Mouse (Mus musculus) neural tube, embryonic 13.5 days (tissue): Measurements from ENCODE around the gene Fam208a. TPM values are rescaled to one million over a fixed set of nuclear protein-coding genes. Genes with fewer than 3 reads are reported as not detected.

ENCODE experiments used
- ATAC-seq: fragments of 200-750 bp; cut with Nextera tagmentation; 2 replicates; pipeline ENCODE4 v1.8.0; 2017; ENCODE audit warnings: low read depth, mild to moderate bottlenecking, moderate TSS enrichment, moderate library complexity
- H3K27ac ChIP-seq: fragments of 300-500 bp; sonication (generic); replicated peaks from 2 replicates; pipeline ENCODE4 v1.5.1; 2015; ENCODE audit warnings: moderate library complexity, mild to moderate bottlenecking, inconsistent platforms
- H3K27me3 ChIP-seq: fragments of 300-500 bp; sonication (generic); 2 replicates; pipeline ENCODE4 v1.6.1; 2015; ENCODE audit warnings: mild to moderate bottlenecking, inconsistent platforms
- H3K36me3 ChIP-seq: fragments of 300-500 bp; sonication (generic); 2 replicates; pipeline ENCODE4 v1.6.1; 2015; ENCODE audit warnings: mild to moderate bottlenecking, inconsistent platforms
- H3K4me1 ChIP-seq: fragments of 300-500 bp; sonication (generic); replicated peaks from 2 replicates; pipeline ENCODE4 v1.6.1; 2015; ENCODE audit warnings: inconsistent platforms
- H3K4me2 ChIP-seq: fragments of 300-500 bp; sonication (generic); 2 replicates; pipeline ENCODE4 v1.6.1; 2015; ENCODE audit warnings: inconsistent platforms, mild to moderate bottlenecking, moderate library complexity
- H3K4me3 ChIP-seq: fragments of 300-500 bp; sonication (generic); 2 replicates; pipeline ENCODE4 v1.5.1; 2015; ENCODE audit warnings: mild to moderate bottlenecking, inconsistent platforms
- H3K9ac ChIP-seq: fragments of 300-500 bp; sonication (generic); 2 replicates; pipeline ENCODE4 v1.6.1; 2015; ENCODE audit warnings: moderate library complexity, mild to moderate bottlenecking, inconsistent platforms
- H3K9me3 ChIP-seq: fragments of 300-500 bp; sonication (generic); 2 replicates; pipeline ENCODE4 v1.6.1; 2016; ENCODE audit warnings: inconsistent platforms
- WGBS: fragments of 180-500 bp; shearing (Covaris S2); methylation state at CpG from one replicate; pipeline ENCODE4 v1.1.7; 2015; 5-methylcytosine and 5-hydroxymethylcytosine counted together
- microRNA-seq: library from miRNA; unstranded; fragments of <30 nt; microRNA quantifications from one replicate; pipeline ENCODE4, GENCODE M21; 2016
- polyA plus RNA-seq: library from polyadenylated mRNA; unstranded; fragments of >200 nt; fragmentation: Nextera tagmentation; extraction: Ambion mirVana; gene quantifications from 2 replicates; pipeline ENCODE4 v1.2.1, GENCODE M21; 2015

The Fam208a gene
- polyA plus RNA-seq, 1 experiment from 2014 or later, result 18.4 TPM

DNA sequence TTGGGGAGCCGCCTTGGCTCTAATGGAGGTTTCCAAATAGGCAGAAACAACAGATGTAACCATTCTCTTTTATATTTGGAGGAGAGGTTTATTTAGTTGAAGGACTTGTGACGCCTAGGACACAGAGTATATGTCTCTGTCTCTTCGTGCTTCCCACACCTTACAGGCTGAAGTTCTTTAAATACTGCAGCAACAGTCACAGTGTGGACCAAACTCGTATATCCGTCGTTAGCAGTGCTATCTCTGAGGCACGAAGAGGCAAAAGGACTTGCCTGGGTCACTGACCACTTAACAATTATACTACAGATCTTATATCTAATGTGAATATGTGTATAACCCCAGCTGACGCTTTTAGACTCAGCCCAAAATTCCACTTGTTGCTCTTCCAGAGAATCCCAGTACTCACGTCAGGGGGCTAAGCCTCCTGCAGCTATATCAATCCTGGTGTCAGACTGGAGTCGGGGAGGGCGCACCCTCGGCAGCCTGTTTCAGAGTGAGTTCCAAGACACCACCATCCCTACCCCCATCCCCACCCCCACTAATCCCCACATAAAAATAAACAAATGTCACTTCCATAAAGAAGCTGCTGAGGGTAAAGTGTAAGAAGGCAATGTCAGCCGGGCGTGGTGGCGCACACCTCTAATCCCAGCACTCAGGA lies 80.1 kb downstream of the Fam208a start:
- H3K9me3 ChIP-seq, result no peaks in the 10 kb centered on the region
- H3K4me2 ChIP-seq, result peak overlapping the region; percentile 75
- H3K27ac ChIP-seq, result peak overlapping the region; percentile 64
- WGBS, result 34% methylated on average over 15 of the region's 15 CpGs
- H3K9ac ChIP-seq, result peak overlapping the region; percentile 84
- H3K36me3 ChIP-seq, result peaks cover 9% of the 10 kb centered on the region; the same call in 1 of the 2 replicates
- H3K4me3 ChIP-seq, result peak overlapping the region; percentile 87
- ATAC-seq, result peak; percentile 80
- peaks cover 17% of the 10 kb centered on the region for H3K4me1 ChIP-seq
- no peaks in the 10 kb centered on the region for H3K27me3 ChIP-seq

DNA sequence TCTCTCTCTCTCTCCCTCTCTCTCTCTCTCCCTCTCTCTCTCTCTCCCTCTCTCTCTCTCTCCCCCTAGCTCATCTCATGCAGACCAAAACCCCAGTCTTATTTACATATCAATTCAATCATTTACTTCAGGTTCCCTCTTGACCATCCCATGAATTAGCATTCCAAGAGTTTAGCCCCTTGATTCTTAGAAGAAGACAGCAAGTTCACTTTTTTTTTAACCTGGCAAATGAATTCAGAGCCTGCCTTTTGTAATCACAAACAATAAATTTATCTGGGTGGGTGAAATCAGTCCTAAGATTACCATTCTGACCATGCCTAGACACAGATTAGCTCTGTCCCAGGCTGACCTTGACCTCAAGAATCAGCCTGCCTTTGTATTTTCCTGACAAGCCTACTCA lies 95.9 kb downstream of the Fam208a start:
- ATAC-seq, result no peak
- no peaks in the 10 kb centered on the region for H3K36me3 ChIP-seq
- no peak overlapping the region for H3K4me3 ChIP-seq
- peaks cover 4% of the 10 kb centered on the region; the same call in 1 of the 2 replicates for H3K9me3 ChIP-seq
- no peak overlapping the region for H3K9ac ChIP-seq
- H3K4me2 ChIP-seq, result no peak overlapping the region
- H3K27me3 ChIP-seq, result no peaks in the 10 kb centered on the region
- no peak overlapping the region for H3K27ac ChIP-seq
- H3K4me1 ChIP-seq, result no peaks in the 10 kb centered on the region

Small RNA genes lying within 50 kb of the gene (microRNA-seq; reads per million reads assigned to microRNA genes)
- not detected for gene Gm23633

Other genes starting within 250 kb of the Fam208a start
- 11.6 and 14.2 TPM in 2 replicates for gene Ccdc66, start 79.6 kb downstream of the Fam208a start, polyA plus RNA-seq
- 58.0 and 62.6 TPM in 2 replicates for gene Erc2, start 193.6 kb downstream of the Fam208a start, polyA plus RNA-seq